Mouse (Mus musculus): ENCODE measurements around the gene Sh3bp2. TPM values are rescaled to one million over a fixed set of nuclear protein-coding genes. Genes with fewer than 3 reads are reported as not detected.
"Not testable (repeated sequence)": the region's sequence is repeated elsewhere in the genome, so short reads cannot be mapped to it uniquely, and the experiment has no call there.

Gene Sh3bp2
- polyA plus RNA-seq, 1 experiment from 2014 or later = 18.8 TPM

GRCm38 (mm10) chr5:34585216-34585615 is 59.6 kb downstream of the Sh3bp2 start:
- 67% methylated on average over 5 of the region's 5 CpGs for WGBS
- H3K36me3 ChIP-seq (ENCODE audit: control insufficient read depth, insufficient read depth, low read length) = no peaks in the 10 kb centered on the region
- H3K4me2 ChIP-seq (ENCODE audit: low read length) = no peak overlapping the region
- H3K27ac ChIP-seq (ENCODE audit: low read depth, low read length) = no peak overlapping the region
- DNase-seq (ENCODE audit: low spot score) = no peak
- H3K27me3 ChIP-seq (replicated peaks; ENCODE audit: control insufficient read depth, insufficient read depth, low read length) = no peaks in the 10 kb centered on the region
- no peak overlapping the region for H3K4me3 ChIP-seq (ENCODE audit: low read depth, low read length)
- no peak for ATAC-seq
- H3K4me1 ChIP-seq (ENCODE audit: control insufficient read depth, insufficient read depth, low read length) = peaks cover 4% of the 10 kb centered on the region; the same call in 1 of the 2 replicates
- no peaks in the 10 kb centered on the region for H3K9me3 ChIP-seq (replicated peaks; ENCODE audit: control insufficient read depth, low read length)
- no peak overlapping the region for H3K9ac ChIP-seq (ENCODE audit: low read length)

- Histone ChIP-seq H3K9ac (ENCODE audit: low read length) (no peak overlapping the region), H3K36me3 (ENCODE audit: control insufficient read depth, insufficient read depth, low read length) (no peaks in the 10 kb centered on the region), H3K4me1 (ENCODE audit: control insufficient read depth, insufficient read depth, low read length) (peaks cover 12% of the 10 kb centered on the region), H3K27me3 (replicated peaks; ENCODE audit: control insufficient read depth, insufficient read depth, low read length) (no peaks in the 10 kb centered on the region), H3K27ac (ENCODE audit: low read depth, low read length) (no peak overlapping the region), H3K4me3 (ENCODE audit: low read depth, low read length) (no peak overlapping the region), H3K9me3 (replicated peaks; ENCODE audit: control insufficient read depth, low read length) (no peaks in the 10 kb centered on the region), H3K4me2 (ENCODE audit: low read length) (no peak overlapping the region)
- ATAC-seq (no peak), DNase-seq (ENCODE audit: low spot score) (no peak)
- WGBS = 68% methylated on average over 5 of the region's 5 CpGs
These were observed 62.2 kb downstream of the Sh3bp2 start for GRCm38 (mm10) chr5:34587881-34588280.

DNA sequence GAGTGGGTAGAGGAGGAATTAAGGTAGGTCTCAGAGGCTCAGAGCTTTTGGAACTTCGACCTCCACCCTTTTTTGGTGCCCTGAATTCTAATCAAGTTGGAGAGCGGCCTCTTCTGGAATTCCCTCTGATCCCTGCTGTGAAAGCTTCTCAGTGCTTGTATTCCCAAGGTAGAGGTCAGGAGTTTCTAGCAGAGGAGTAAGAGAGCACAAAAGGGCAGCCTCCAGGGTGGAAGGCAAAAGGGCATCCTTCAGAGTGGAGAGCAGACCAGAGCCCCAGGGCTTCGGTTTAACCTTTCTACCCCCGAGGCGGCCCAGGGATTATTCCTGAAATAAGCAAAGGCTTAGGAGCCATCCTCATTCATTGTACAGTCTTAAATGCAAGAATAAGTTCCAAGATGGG is 64.4 kb downstream of the Sh3bp2 start:
- WGBS = 5% methylated on average over 5 of the region's 5 CpGs
- ATAC-seq = no peak
- H3K27ac ChIP-seq (ENCODE audit: low read depth, low read length) = no peak overlapping the region; the same call in 1 of the 2 replicates

DNA sequence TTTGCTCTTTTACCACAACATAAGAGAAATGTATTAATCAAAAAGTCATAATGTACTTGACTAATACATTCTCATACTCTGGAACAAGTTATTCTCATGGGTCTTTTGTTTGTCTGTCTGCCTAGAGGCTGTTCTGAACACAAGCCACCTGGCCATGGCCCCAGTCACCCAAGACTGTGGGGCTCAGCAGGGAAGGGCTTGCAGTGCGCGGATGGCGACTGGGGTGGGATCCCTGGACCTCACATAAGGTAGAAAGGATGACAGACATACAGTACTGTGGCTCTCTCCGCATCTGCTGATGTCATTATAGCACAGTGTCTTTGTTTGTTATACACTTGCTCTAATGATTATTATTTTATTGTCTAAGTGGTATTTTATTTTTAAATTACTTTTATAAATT is 65.1 kb downstream of the Sh3bp2 start:
- Histone ChIP-seq H3K4me2 (ENCODE audit: low read length) (no peak overlapping the region), H3K4me1 (ENCODE audit: control insufficient read depth, insufficient read depth, low read length) (peaks cover 12% of the 10 kb centered on the region), H3K27ac (ENCODE audit: low read depth, low read length) (peak overlapping the region; percentile 56; the same call in 1 of the 2 replicates), H3K27me3 (replicated peaks; ENCODE audit: control insufficient read depth, insufficient read depth, low read length) (no peaks in the 10 kb centered on the region), H3K36me3 (ENCODE audit: control insufficient read depth, insufficient read depth, low read length) (no peaks in the 10 kb centered on the region), H3K4me3 (ENCODE audit: low read depth, low read length) (no peak overlapping the region), H3K9me3 (replicated peaks; ENCODE audit: control insufficient read depth, low read length) (no peaks in the 10 kb centered on the region), H3K9ac (ENCODE audit: low read length) (no peak overlapping the region)
- ATAC-seq = peak; percentile 54
- 17% methylated on average over 4 of the region's 4 CpGs for WGBS
- DNase-seq (ENCODE audit: low spot score) = peak; percentile 12

More for the DNA sequence above, 64.4 kb downstream of the Sh3bp2 start:
- DNase-seq (ENCODE audit: low spot score) = no peak
- no peaks in the 10 kb centered on the region for H3K36me3 ChIP-seq (ENCODE audit: control insufficient read depth, insufficient read depth, low read length)
- H3K4me1 ChIP-seq (ENCODE audit: control insufficient read depth, insufficient read depth, low read length) = peaks cover 12% of the 10 kb centered on the region
- H3K27me3 ChIP-seq (replicated peaks; ENCODE audit: control insufficient read depth, insufficient read depth, low read length) = no peaks in the 10 kb centered on the region
- no peak overlapping the region for H3K4me2 ChIP-seq (ENCODE audit: low read length)
- no peak overlapping the region for H3K4me3 ChIP-seq (ENCODE audit: low read depth, low read length)
- H3K9ac ChIP-seq (ENCODE audit: low read length) = no peak overlapping the region
- H3K9me3 ChIP-seq (replicated peaks; ENCODE audit: control insufficient read depth, low read length) = no peaks in the 10 kb centered on the region

GRCm38 (mm10) chr5:34591388-34592004 is 65.9 kb downstream of the Sh3bp2 start:
- Histone ChIP-seq H3K4me3 (ENCODE audit: low read depth, low read length) (no peak overlapping the region), H3K27ac (ENCODE audit: low read depth, low read length) (no peak overlapping the region), H3K9ac (ENCODE audit: low read length) (no peak overlapping the region), H3K27me3 (replicated peaks; ENCODE audit: control insufficient read depth, insufficient read depth, low read length) (no peaks in the 10 kb centered on the region), H3K36me3 (ENCODE audit: control insufficient read depth, insufficient read depth, low read length) (no peaks in the 10 kb centered on the region), H3K9me3 (replicated peaks; ENCODE audit: control insufficient read depth, low read length) (no peaks in the 10 kb centered on the region), H3K4me1 (ENCODE audit: control insufficient read depth, insufficient read depth, low read length) (peaks cover 12% of the 10 kb centered on the region), H3K4me2 (ENCODE audit: low read length) (no peak overlapping the region)
- WGBS = 6% methylated on average over 5 of the region's 5 CpGs
- ATAC-seq = peak; percentile 58
- DNase-seq (ENCODE audit: low spot score) = peak; percentile 74

GRCm38 (mm10) chr5:34592224-34592623 is 66.6 kb downstream of the Sh3bp2 start:
- WGBS = 41% methylated on average over 5 of the region's 5 CpGs
- DNase-seq (ENCODE audit: low spot score); H3K4me3 ChIP-seq (ENCODE audit: low read depth, low read length); H3K27me3 ChIP-seq (replicated peaks; ENCODE audit: control insufficient read depth, insufficient read depth, low read length); H3K9me3 ChIP-seq (replicated peaks; ENCODE audit: control insufficient read depth, low read length); H3K27ac ChIP-seq (ENCODE audit: low read depth, low read length); H3K36me3 ChIP-seq (ENCODE audit: control insufficient read depth, insufficient read depth, low read length); H3K9ac ChIP-seq (ENCODE audit: low read length); H3K4me1 ChIP-seq (ENCODE audit: control insufficient read depth, insufficient read depth, low read length); H3K4me2 ChIP-seq (ENCODE audit: low read length); ATAC-seq: not testable (repeated sequence)

- no peak overlapping the region for H3K4me2 ChIP-seq (ENCODE audit: low read length)
- no peaks in the 10 kb centered on the region for H3K27me3 ChIP-seq (replicated peaks; ENCODE audit: control insufficient read depth, insufficient read depth, low read length)
- H3K4me3 ChIP-seq (ENCODE audit: low read depth, low read length) = no peak overlapping the region
- ATAC-seq = no peak
- 90% methylated on average over 6 of the region's 6 CpGs for WGBS
- no peak for DNase-seq (ENCODE audit: low spot score)
- no peak overlapping the region for H3K9ac ChIP-seq (ENCODE audit: low read length)
- no peaks in the 10 kb centered on the region for H3K9me3 ChIP-seq (replicated peaks; ENCODE audit: control insufficient read depth, low read length)
- H3K4me1 ChIP-seq (ENCODE audit: control insufficient read depth, insufficient read depth, low read length) = peaks cover 8% of the 10 kb centered on the region
- H3K36me3 ChIP-seq (ENCODE audit: control insufficient read depth, insufficient read depth, low read length) = no peaks in the 10 kb centered on the region
- no peak overlapping the region for H3K27ac ChIP-seq (ENCODE audit: low read depth, low read length)
These were observed 67.0 kb downstream of the Sh3bp2 start for GRCm38 (mm10) chr5:34592666-34593065.

GRCm38 (mm10) chr5:34593202-34593727 is 67.6 kb downstream of the Sh3bp2 start:
- Histone ChIP-seq H3K36me3 (ENCODE audit: control insufficient read depth, insufficient read depth, low read length) (peaks cover 6% of the 10 kb centered on the region; the same call in 1 of the 2 replicates), H3K9ac (ENCODE audit: low read length) (no peak overlapping the region), H3K4me2 (ENCODE audit: low read length) (no peak overlapping the region), H3K27ac (ENCODE audit: low read depth, low read length) (no peak overlapping the region), H3K27me3 (replicated peaks; ENCODE audit: control insufficient read depth, insufficient read depth, low read length) (no peaks in the 10 kb centered on the region), H3K4me1 (ENCODE audit: control insufficient read depth, insufficient read depth, low read length) (peaks cover 8% of the 10 kb centered on the region), H3K4me3 (ENCODE audit: low read depth, low read length) (no peak overlapping the region), H3K9me3 (replicated peaks; ENCODE audit: control insufficient read depth, low read length) (no peaks in the 10 kb centered on the region)
- DNase-seq (ENCODE audit: low spot score) (no peak), ATAC-seq (no peak)
- 97% methylated on average over 9 of the region's 9 CpGs for WGBS

GRCm38 (mm10) chr5:34604576-34604975 is 78.9 kb downstream of the Sh3bp2 start:
- DNase-seq (ENCODE audit: low spot score) = no peak
- no peak overlapping the region for H3K9ac ChIP-seq (ENCODE audit: low read length)
- no peak overlapping the region for H3K4me3 ChIP-seq (ENCODE audit: low read depth, low read length)
- H3K4me1 ChIP-seq (ENCODE audit: control insufficient read depth, insufficient read depth, low read length) = no peaks in the 10 kb centered on the region
- no peak overlapping the region for H3K27ac ChIP-seq (ENCODE audit: low read depth, low read length)
- H3K9me3 ChIP-seq (replicated peaks; ENCODE audit: control insufficient read depth, low read length) = no peaks in the 10 kb centered on the region
- ATAC-seq = no peak
- no peak overlapping the region for H3K4me2 ChIP-seq (ENCODE audit: low read length)
- no peaks in the 10 kb centered on the region for H3K27me3 ChIP-seq (replicated peaks; ENCODE audit: control insufficient read depth, insufficient read depth, low read length)
- 95% methylated on average over 5 of the region's 5 CpGs for WGBS
- H3K36me3 ChIP-seq (ENCODE audit: control insufficient read depth, insufficient read depth, low read length) = peaks cover 63% of the 10 kb centered on the region

Measured in forebrain, embryonic 14.5 days (tissue).